Mouse (Mus musculus) liver, postnatal 0 days (tissue): Measurements from ENCODE around the gene Celsr1.

Experiments
- CTCF ChIP-seq: sonication (generic); IDR thresholded peaks from 2 replicates; pipeline ENCODE4 v1.5.1; 2016; ENCODE audit warnings: antibody characterized with exemption, low read depth
- EP300 ChIP-seq: IDR thresholded peaks from 2 replicates; pipeline ENCODE4 v1.6.1; 2016; ENCODE audit warnings: antibody characterized with exemption, low read depth, mild to moderate bottlenecking

DNA sequence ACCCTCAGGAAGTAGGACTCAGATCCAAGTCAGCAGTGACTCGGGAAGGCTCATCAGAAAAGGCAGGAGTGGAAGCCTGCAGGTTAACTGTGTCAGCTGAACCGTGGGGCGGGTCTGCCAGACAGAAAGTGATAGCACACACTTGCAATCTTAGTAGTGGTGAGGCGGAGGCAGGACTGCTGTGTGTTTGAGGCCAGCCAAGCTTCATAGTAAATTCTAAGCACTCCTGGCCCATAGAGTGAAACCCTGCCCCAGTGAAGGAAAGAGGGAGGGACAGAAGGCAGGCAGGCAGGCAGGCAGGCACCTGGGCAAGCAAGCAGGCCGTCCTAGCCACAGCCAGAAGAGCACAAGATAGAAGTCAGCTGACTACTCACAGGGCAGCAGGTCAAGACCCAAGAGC, 148.0 kb downstream of the Celsr1 start:
- no peak for TF ChIP-seq EP300
- TF ChIP-seq CTCF, result no peak
